Mouse (Mus musculus) spleen, postnatal 4 days (tissue): ENCODE measurements at regions not wholly inside any gene's neighbourhood (a gene's known extent, or its start where the extent isn't known, plus 50 kb on each side); places are given as distances from the start of the nearest gene placed in this dataset.

Source experiments
- DNase-seq, 2 experiments: peaks; one replicate each; pipeline ENCODE4 v3.0.0; 2022; ENCODE audit warnings: low spot score in 2 of 2

- no peak for DNase-seq
Measured at GRCm38 (mm10) chr11:114611690-114612089, 56.6 kb upstream of the Rpl38 start.

- no peak for DNase-seq
Measured at GRCm38 (mm10) chr11:114608009-114608408, 60.3 kb upstream of the Rpl38 start.

- DNase-seq: no peak
Measured at GRCm38 (mm10) chr11:114603108-114603507, 65.2 kb upstream of the Rpl38 start.

- DNase-seq: peak in 1 of 2 experiments; percentile 34
Measured at GRCm38 (mm10) chr11:114597225-114597624, 71.1 kb upstream of the Rpl38 start.

GRCm38 (mm10) chr11:114592961-114593360 lies 75.4 kb upstream of the Rpl38 start:
- peak in 1 of 2 experiments; percentile 42 for DNase-seq

- DNase-seq: no peak
Measured at GRCm38 (mm10) chr11:114588554-114588953, 79.8 kb upstream of the Rpl38 start.

- DNase-seq: peak in 1 of 2 experiments; percentile 47
Measured at GRCm38 (mm10) chr11:114587986-114588385, 80.3 kb upstream of the Rpl38 start.

- no peak for DNase-seq
Measured at GRCm38 (mm10) chr11:114586400-114586799, 81.9 kb upstream of the Rpl38 start.

- DNase-seq: no peak
Measured at GRCm38 (mm10) chr11:114584804-114585203, 83.5 kb upstream of the Rpl38 start.

- peak in 1 of 2 experiments; percentile 46 for DNase-seq
Measured at GRCm38 (mm10) chr11:114584146-114584545, 84.2 kb upstream of the Rpl38 start.

- DNase-seq: no peak
Measured at GRCm38 (mm10) chr11:114579986-114580385, 88.3 kb upstream of the Rpl38 start.

- no peak for DNase-seq
Measured at GRCm38 (mm10) chr11:114578551-114578950, 89.8 kb upstream of the Rpl38 start.

- no peak for DNase-seq
Measured at GRCm38 (mm10) chr11:114576803-114577202, 91.5 kb upstream of the Rpl38 start.

- no peak for DNase-seq
Measured at GRCm38 (mm10) chr11:114571144-114571869, 97.0 kb upstream of the Rpl38 start.

- no peak for DNase-seq
Measured at GRCm38 (mm10) chr11:114570076-114570475, 98.2 kb upstream of the Rpl38 start.

- no peak for DNase-seq
Measured at GRCm38 (mm10) chr11:114567814-114568800, 100.2 kb upstream of the Rpl38 start.

- DNase-seq: no peak
Measured at GRCm38 (mm10) chr11:114567045-114567780, 101.1 kb upstream of the Rpl38 start.

- no peak for DNase-seq
Measured at GRCm38 (mm10) chr11:114564949-114565348, 103.4 kb upstream of the Rpl38 start.

- no peak for DNase-seq
Measured at GRCm38 (mm10) chr11:114563172-114563571, 105.2 kb upstream of the Rpl38 start.

- no peak for DNase-seq
Measured at GRCm38 (mm10) chr11:114554576-114554975, 113.7 kb upstream of the Rpl38 start.

- DNase-seq: peak in 1 of 2 experiments; percentile 26
Measured at GRCm38 (mm10) chr11:114553992-114554391, 114.3 kb upstream of the Rpl38 start.

- DNase-seq: no peak
Measured at GRCm38 (mm10) chr11:114552176-114552575, 116.1 kb upstream of the Rpl38 start.
